Mouse (Mus musculus) 3134 (cell line): ENCODE data around the gene Emx1.

Source experiments
- DNase-seq: peaks from one replicate; pipeline ENCODE4 v3.0.0-alpha.2; 2011; ENCODE audit warnings: low spot score; ENCODE audit not compliant: insufficient read length; ENCODE audit errors: extremely low read depth

Gene Emx1

GRCm38 (mm10) chr6:85224442-85224891 is 37.2 kb downstream of the Emx1 start:
- no peak for DNase-seq

GRCm38 (mm10) chr6:85226570-85226969 is 39.3 kb downstream of the Emx1 start:
- no peak for DNase-seq

GRCm38 (mm10) chr6:85227520-85227919 is 40.3 kb downstream of the Emx1 start:
- no peak for DNase-seq

- no peak for DNase-seq
These were observed 43.5 kb downstream of the Emx1 start for GRCm38 (mm10) chr6:85230762-85231161.

GRCm38 (mm10) chr6:85231469-85231868 is 44.2 kb downstream of the Emx1 start:
- DNase-seq: no peak

GRCm38 (mm10) chr6:85232045-85232444 is 44.8 kb downstream of the Emx1 start:
- DNase-seq: no peak

GRCm38 (mm10) chr6:85232836-85233623 is 45.8 kb downstream of the Emx1 start:
- DNase-seq: no peak

- no peak for DNase-seq
These were observed 47.6 kb downstream of the Emx1 start for GRCm38 (mm10) chr6:85234796-85235195.

- DNase-seq: no peak
These were observed 49.8 kb downstream of the Emx1 start for GRCm38 (mm10) chr6:85237001-85237400.

GRCm38 (mm10) chr6:85237595-85238337 is 50.5 kb downstream of the Emx1 start:
- DNase-seq: no peak

GRCm38 (mm10) chr6:85239044-85239489 is 51.8 kb downstream of the Emx1 start:
- peak; percentile 43 for DNase-seq

- no peak for DNase-seq
These were observed 62.6 kb downstream of the Emx1 start for GRCm38 (mm10) chr6:85249821-85250220.

GRCm38 (mm10) chr6:85250811-85251241 is 63.6 kb downstream of the Emx1 start:
- no peak for DNase-seq

- no peak for DNase-seq
These were observed 65.2 kb downstream of the Emx1 start for GRCm38 (mm10) chr6:85252251-85253058.

- no peak for DNase-seq
These were observed 66.0 kb downstream of the Emx1 start for GRCm38 (mm10) chr6:85253275-85253674.
